Mouse (Mus musculus): ENCODE data around the gene Iqck.

Iqck gene

DNA sequence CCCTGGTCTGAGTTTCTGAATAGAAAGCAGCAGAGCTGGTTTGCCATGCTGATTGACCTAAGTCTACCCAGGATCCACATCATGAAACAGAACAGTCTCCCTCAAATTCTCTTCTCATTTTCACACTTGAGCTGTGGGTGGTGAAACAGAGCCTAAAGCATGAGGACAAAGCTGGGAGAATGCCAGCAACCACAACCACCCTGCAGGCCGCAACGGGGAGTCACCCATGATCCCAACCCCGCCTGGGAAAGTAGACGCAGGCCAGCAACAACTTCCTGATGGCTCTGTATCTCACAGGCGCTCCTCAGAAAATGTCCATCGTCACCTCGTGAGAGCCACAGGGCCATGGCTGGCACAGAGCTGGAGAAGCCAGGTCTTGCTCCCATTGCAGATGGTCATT, 4.0 kb upstream of the Iqck start:
- DNase-seq (ENCODE audit: low spot score in 2 of 2): no peak

DNA sequence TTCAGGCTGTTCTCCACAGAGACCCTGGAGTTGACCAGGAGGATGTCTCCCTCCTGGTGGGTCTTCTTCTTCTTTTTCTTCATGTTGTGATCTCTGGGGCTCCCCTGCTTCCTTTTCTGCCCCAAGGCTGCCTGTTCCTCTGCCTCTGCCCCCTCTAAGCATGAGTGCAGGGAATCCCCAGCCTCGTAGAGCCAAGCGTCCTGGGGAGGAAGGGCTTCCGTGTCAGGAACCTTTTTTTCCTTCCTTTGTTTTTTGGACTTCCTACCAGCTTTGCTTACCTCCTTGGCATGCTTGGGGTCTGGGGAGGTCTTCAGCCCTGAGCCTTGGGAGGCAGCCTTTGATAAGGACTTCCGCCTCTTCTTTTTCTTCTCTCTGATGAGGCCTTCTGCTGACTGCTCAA, 2.9 kb upstream of the Iqck start:
- no peak for DNase-seq (ENCODE audit: low spot score in 2 of 2)

DNA sequence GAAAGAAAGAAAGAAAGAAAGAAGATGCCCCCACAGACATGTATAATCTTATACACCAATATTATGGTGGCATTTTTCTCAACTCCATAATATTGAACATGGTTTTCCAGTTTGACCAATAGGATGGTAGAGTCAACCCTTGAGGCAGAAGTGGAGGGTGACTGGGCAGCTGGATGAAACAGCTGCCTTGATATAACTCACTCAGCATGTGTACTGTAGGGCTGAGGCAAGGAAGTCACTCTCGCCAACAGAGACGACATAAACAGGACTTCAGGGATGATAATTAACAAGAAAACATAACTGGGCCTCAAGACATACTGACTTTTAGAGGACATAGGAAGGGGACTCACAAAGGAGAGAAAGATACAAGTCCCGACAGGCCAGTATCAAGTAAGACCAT, 946 bp upstream of the Iqck start:
- DNase-seq (ENCODE audit: low spot score in 2 of 2): no peak

DNA sequence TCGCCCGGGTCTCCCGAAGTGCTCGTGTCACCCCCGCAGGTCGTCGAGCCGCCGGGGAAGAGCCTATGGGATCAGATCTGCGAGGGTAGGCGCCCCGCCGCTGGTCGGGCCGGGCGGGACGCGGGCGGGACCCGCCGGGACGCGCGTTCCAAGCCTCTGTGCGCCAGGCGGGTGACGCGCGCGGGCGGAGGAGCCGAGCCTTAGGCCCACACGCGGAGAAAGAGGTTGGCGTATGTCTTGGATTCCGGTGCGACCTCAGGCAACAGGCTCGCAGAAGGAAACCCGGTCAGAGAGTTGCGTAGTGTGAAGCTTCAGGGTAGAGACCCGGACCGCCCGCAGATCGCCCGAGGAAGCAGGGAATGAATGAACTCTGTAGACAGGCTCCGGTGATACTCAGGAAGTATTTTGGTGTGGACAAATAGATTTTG, 339 bp downstream of the Iqck start, which contains the start of gene Knop1:
Gene Knop1 (minus strand): TSS at position 378 of the 428 bp plus-strand sequence.
- DNase-seq (ENCODE audit: low spot score in 2 of 2): no peak

DNA sequence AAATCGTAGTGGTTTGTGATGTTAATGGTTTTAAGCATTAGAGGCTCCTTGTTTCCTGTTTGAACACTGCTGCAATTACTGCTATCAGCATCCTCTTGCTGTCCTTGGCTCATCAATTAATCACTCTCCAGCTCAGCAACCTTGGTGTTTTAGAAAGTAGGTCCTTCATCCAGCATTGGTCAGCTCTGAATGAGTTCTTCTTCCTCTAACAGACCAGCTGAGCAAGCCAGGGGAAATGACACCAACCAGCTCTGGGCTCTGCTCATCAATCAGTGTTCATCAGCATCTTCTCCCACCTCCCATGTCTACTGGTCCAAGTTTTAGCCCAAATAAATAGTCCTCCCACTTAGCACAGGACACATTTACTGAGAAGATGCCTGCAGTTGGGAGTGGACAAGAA, 3.1 kb downstream of the Iqck start:
- DNase-seq (ENCODE audit: low spot score in 2 of 2): no peak

DNA sequence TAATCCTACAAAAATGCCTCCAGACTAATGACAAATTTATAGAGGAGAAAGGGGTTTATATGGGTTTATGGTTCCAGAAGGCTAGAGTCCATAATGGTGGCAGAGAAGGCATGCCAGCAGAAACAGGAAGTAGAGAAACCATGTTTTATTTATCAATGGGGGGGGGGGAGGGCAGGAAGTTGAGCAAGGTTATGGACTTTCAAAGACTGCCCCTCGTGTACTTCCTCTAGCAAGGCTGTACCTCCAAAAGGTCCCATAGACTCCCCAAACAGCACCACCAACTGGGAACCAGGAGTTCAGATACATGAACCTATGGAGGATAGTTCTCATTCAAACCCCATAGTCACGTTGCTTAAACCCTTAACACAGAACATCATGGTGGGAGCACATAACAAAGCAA, 9.8 kb downstream of the Iqck start:
- no peak for DNase-seq (ENCODE audit: low spot score in 2 of 2)

DNA sequence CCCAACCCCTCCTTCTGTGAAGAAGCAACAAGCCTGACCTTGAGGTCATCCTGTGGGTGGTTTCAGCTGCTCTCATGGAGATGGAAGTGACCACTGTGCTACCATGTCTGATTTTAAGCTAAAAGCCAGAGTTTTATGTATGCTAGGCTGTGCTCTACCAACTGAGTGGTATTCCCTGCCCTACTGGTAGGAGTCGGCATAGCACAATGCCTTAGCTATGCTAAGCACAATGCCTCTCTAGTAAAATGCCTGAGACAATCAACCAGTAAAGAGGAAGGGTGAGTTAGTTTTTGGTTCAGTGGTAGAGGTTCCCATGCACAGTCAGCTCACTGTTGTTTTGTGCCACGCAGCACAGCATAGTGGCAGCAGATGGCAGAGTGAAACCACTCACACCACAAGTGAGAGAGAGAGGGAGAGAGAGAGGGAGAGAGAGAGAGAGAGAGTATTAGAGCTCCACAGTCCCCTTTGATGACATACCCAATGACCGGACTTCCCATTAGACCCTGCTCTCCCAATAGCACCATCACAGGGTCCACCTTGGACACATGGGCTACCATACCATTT, 24.0 kb downstream of the Iqck start:
- DNase-seq (ENCODE audit: low spot score in 2 of 2): no peak

DNA sequence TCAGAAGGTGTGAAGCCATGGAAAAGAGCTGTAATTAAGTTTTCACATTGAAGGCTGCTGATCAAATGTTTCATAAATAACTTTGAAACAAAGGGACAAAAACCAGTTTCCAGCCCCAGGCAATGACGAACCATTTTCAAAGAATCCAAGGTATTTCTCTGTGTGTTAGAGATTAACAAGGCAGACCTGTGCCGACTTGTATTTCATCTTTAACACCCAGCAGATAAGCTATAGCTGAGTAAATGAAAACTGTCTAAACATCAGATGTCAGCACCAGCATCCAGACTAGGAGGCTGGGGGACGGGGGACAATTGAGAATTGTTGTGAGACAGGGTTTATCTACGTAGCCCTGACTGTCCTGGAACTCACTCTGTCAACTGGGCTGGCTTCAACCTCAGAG, 28.4 kb downstream of the Iqck start:
- DNase-seq (ENCODE audit: low spot score in 2 of 2): no peak

DNA sequence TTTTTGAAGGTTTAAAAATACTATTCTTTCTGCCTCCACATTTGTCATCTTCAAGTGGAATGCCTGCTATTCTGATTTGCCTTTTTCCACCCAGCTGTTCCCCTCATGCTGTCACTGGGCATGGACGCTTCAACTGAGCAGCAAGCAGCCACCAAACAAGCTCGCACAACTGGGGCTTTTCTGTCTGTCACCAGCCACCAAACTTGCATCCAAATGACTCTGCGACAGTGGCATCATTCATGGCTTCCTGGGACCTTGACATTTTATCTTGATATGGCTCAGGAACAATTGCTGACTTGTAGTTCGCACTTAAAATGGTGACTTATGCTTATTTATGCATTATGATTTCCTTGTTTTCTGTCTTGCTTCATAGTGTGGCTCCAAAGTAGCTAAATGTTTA, 29.4 kb downstream of the Iqck start:
- DNase-seq (ENCODE audit: low spot score in 2 of 2): no peak

DNA sequence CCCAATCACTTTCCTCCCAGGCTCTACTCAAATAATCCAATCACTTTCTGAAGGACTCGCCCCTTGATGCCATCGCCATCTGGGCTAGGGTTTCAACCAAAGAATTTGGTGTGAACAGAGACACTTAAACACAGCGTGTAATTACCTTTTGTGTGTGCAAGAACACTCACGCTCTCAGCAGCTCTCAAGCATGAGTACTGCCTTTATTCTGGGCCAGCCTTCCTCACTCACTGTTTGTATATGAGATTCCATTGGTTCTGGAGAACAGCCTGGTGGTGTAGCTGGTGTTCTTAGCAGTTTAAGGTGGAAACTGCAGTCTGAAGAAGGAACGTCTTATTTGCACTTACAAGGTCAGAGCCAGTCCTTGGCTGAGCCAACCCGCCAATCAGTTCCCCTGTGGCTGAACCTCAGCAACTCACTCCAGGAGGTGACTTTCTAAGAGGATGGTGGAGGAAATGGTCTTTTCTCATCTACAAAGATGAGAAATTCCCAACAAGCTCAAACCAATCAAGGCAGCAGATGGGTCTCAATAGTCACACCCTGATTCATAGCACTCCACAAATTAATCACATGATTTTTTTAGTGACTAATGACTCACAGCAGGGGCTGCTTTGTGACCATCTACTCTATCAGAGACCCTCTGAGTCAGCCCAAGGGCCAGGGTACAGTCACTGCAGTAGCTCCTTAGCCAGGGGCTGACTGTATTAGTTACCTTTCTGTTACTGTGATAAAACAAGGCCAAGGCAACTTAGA, 31.9 kb downstream of the Iqck start:
- no peak for DNase-seq (ENCODE audit: low spot score in 2 of 2)

DNA sequence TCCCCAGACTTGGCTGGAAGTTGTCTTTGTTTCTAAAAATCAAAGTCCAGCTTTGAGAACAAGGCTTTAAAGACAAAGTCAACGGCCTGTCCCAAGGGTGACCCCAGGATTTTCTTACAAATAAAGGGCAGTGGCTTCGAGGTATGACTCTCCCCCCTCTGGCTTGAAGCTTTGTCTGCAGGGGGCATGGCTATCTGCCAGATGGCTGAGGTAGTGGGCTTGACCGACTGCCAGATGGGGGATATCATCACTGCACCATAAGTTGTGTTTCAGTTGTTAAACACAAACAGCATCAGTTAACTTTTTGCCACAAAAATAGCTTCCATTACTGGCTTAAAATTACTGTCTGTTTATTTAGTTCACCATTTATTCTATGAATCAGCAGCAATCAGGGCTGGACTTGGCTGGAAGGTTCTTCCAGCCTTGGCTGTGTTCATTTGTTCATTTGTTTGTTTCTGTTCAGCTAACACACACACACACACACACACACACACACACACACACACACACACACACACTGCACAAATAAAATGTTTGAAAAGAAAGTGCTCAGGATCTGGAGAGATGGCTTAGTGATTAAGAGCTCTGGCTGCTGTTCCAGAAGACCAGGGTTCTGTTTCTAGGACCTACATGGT, 33.6 kb downstream of the Iqck start:
- no peak for DNase-seq (ENCODE audit: low spot score in 2 of 2)

DNA sequence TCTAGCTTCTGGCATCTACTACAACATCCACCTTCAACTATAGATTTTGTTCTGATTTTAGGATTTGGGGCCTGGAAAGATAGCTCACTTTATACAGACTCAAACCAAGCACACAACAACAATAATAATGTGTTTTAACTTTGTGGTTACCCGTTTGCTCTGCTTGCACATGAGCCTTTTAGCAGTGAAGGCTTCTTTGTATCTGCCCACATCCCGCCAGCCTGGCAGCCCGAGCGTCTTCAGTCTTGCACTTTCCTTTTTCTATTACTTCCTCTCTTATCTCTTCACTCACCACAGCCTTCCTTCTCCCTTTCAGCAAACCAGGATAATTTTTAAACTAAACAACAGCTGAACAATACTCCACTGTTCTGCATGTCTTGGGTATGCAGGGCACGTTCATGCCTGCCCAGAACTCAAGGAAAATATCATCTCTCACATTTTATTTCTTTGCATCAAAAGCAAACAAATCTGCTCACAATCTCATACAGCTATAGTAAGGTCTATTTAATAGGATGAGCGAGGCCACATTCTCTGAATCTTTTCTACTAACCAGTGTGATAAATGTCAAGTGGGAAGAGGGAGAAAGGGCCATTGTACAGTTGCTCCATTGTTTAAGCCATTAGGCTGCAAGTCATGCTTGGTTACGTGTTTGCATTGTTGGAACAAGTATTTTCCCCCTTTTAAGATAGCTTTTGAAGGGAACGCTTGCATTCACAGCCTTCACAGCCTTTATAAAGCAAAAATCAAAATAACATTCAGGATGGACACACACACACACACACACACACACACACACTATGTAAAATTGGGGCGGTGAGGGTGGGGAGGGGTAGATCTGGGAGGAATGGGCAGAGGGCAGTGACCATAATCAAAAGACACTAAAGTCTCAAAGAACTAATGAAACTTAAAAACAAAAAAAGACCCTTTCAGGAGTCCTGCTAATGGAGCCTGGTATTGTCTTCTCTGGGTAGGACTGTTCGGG, 40.2 kb downstream of the Iqck start:
- DNase-seq (ENCODE audit: low spot score in 2 of 2): no peak

DNA sequence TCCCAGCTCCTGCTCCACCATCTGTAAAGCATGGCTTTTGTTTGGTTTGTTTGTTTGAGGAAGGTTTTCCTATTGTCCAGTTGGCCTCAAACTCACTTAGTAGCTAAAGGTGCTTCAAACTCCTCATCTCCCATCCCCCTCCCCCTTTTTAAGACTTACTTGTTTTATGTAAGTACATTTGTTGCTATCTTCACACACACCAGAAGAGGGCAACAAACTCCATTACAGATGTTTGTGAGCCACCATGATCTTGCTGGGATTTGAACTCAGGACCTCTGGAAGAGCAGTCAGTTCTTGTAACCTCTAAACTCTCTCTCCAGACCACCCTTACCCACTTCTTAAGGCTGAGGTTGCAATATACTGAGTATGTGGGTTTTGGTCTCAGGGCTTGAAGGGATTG, 42.5 kb downstream of the Iqck start:
- no peak for DNase-seq (ENCODE audit: low spot score in 2 of 2)

DNA sequence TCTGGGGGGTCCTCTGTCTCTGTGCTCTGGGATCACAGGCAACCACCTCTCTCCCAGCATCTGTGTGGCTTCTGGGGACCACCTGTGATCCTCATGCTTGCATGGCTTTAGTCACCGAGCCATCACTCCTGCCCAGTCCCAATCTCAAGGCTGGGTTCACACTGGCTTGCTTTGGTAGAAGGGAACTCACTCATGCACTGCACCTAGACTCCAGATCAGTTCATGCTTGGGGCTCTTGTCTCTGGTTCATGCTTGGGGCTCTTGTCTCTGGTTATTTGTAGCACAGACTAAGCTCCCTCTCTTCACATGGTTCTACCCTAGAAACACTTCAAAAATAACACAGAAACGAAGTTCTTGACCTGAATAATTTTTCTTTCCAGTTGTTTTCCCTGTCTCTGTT, 44.5 kb downstream of the Iqck start:
- DNase-seq (ENCODE audit: low spot score in 2 of 2): no peak

DNA sequence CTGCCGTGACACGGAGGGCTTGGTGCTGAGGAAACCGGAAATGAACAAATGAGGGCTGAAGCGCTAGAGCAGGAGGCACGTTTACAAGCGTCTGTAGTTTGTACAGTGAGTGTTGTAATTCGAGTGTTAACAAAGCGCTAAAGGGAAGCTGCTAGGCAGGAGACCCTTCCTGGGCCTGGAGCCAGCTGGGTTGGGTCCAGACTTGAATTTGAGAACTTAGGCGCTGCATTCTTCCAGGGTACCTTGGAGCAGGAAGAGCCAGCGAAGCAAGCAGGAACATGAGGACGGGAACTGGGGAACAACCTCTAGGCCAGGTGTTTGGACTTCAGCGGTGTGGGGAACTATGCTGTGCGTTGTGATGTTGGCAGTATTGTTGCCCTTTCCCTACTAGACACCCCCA, 47.4 kb downstream of the Iqck start:
- no peak for DNase-seq (ENCODE audit: low spot score in 2 of 2)

DNA sequence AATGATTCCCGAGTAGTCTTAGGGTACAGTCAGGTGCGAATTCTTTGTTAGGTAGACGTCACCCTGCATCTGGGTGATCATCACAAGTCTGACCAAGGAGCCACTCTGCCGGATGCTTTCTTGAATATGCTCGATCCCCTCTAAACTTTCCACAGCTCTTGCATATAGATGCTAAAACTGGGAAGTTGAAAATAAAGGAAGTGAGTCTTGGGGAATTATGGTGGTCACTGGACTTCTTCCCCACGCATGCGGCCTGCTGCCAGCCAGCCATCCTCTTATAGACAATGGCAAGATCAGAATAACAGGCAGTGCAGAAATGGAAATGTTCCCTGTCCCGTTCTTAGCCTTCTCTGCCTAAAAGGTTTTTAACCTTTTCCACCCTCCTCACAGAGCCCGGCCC, 48.3 kb downstream of the Iqck start:
- DNase-seq (ENCODE audit: low spot score in 2 of 2): no peak

DNA sequence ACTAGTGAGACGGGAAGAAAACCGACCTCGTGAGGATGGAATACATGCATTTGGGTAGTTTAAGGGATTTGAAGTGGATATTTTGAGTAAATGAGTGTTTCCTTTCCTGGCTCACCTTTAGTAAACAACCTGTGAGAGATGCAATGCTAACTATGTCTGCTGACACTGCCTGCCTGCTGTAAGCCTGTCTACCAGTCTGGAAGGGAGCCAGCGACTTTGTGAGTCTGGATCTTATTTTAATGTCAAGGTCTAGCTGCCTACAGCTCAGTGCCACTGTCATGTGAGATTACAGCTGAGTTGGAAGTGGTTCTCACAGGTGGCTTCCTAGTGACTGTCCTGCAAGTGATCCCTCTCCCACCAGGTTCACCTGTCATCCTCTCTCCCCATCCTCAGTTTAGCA, 49.0 kb downstream of the Iqck start:
- no peak for DNase-seq (ENCODE audit: low spot score in 2 of 2)

DNA sequence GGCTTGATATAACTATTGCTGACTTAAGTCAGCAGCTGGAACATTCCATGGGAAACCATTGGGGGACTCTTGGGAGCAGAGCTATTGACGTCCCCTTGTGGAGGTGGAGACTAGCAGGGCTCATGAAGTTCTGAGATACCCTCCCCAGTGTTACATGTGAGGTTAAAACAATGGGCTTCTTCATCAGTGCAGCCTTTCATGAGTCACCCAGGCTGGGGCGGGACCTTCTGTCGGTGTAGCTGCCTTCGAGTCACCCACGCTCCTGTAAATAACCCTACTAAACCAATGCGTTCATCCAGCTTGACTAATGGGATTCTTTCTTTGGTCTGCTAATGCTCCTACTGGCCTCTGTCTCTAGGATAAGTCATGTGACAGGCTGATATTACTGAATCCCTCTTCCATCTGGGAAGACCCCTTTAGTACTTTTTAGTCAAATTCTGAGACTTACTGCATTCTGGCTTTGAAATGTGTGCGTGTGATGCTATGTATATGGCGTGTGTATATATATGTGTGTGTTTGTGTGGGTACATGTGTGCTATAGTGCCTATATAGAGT, 53.5 kb downstream of the Iqck start:
- no peak for DNase-seq (ENCODE audit: low spot score in 2 of 2)

DNA sequence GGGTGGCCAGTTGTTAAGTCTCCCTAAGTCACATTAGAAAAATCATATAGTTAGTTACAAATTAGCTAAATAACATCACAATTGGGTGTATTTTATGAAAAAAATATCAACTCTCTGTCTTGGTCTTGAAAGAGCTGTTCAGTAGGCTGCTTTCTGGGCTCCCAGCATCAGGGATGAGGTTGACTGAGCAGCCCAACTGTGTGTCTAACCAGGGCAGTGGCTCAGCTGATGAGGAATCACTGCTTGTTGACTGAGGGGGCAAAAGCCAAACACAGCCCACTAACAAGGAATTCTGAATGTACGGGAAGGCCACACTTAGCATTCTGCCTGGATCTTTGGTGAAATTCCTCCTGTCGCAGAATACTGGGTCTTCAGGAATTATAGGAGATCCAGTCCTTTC, 54.9 kb downstream of the Iqck start:
- DNase-seq (ENCODE audit: low spot score in 2 of 2): no peak

DNA sequence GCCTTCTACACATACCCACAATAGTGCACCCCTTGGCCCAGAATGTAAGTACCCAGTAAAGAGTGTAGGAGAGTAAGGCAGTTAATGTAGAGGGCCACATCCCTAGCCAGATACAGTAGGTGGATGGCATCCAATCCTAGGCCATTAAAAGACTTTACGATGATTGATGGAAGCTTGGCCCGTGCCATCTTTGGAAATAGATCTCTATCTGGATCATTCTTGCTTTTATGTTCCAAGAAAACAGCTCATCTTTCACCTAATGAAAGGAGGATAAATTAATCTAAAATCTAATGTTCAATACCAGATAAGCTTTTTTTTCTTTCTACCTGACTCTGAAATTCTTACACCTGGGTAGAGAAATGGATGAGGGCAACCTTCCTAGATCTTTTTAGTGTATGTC, 55.6 kb downstream of the Iqck start:
- DNase-seq (ENCODE audit: low spot score in 2 of 2): no peak

DNA sequence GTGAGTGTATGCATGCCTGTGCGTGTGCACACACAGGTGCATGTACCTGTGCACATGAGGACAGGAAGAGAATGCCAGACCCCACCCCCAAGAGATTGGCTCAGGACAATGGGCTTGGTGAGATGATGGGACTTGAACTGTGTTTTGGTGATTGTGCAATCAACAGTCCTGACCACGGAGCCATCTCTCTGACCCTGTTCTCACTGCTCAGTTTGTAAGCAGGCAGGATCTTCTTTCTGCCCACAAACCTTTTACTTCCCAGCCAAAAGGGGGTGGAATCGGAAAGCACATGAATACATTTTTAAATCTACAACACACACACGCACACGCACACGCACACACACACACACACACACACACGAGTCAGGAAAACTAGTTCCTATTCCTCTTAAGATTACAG, 56.0 kb downstream of the Iqck start:
- DNase-seq (ENCODE audit: low spot score in 2 of 2): no peak

DNA sequence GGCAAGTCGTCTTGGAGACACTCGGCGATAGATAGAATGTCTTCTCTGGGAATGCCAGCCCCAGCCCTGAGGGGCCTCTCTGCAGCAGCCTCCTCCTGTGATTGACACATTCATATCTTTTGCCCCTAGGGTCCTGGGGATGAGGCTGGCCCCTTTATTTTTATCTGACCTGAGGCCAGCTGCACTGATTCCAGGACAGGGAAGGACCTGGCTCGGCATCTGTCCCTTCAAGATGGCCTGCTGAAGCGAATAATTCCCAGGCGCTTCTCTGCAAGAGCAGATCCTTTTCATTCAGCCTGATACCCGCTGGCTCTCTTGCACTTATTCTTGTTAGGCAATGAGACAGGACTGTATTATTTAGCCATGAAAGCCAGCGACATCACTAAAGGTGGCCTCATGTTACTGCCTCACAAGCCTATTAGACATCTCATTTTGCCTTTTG, 56.5 kb downstream of the Iqck start:
- DNase-seq (ENCODE audit: low spot score in 2 of 2): no peak

Measured in natural killer cell, adult 2 months (primary cell).